Mouse (Mus musculus): ENCODE results near the gene Gbp2. TPM values are rescaled to one million over a fixed set of nuclear protein-coding genes. Genes with fewer than 3 reads are reported as not detected.

Gene Gbp2
- total and polyA plus RNA-seq, 3 experiments = 0.03 to 0.04 TPM; not detected in 1

DNA sequence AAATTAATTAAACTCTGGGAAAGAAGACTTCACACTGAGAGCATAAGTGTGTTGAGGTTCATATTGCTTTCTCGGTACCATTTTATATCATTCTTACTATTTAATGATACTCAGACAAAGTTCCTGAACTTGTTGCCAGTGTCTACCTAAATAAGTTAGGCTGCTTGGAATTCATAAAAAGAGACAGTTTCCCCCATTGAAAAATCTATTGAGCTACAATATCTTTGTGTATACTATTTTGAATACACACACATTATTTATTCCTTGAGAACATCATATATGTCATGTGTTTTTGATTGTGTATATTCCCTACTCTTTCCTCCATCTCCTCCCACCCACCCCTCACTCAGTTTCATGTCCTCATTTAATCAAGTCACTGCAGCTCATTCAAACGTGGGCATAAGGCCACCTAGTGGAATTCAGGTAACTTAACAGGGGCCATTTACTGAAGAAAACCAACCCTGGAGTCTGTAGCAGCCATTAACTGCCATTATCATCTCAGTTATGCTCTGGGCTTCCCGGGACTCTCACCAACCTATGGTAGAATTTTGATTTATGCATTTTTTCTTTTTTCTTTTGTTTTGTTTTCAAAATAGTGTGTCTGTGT is 657 bp downstream of the Gbp2 start:
- DNase-seq (ENCODE audit: low read depth, low spot score) = peak; percentile 71
- Histone ChIP-seq H3K4me1 (ENCODE audit: control insufficient read depth in 1 of 2, insufficient read depth in 2 of 2, low read length in 2 of 2) (peaks cover 0 to 5% of the 10 kb centered on the region in 2 experiments; a peak in 2 of 4 replicates), H3K4me3 (ENCODE audit: control insufficient read depth in 1 of 2, insufficient read depth in 1 of 2, low read depth in 2 of 2, low read length in 2 of 2) (peak overlapping the region; percentile 74 to 88), H3K27me3 (ENCODE audit: control insufficient read depth in 1 of 2, insufficient read depth in 2 of 2, low read length in 2 of 2) (peaks cover 0 to 2% of the 10 kb centered on the region in 2 experiments; a peak in 2 of 4 replicates), H3K36me3 (ENCODE audit: control insufficient read depth in 1 of 2, insufficient read depth in 2 of 2, low read length in 2 of 2) (peaks cover 0 to 5% of the 10 kb centered on the region in 2 experiments; a peak in 2 of 4 replicates), H3K27ac (ENCODE audit: control insufficient read depth, low read depth, low read length) (no peak overlapping the region), H3K79me2 (ENCODE audit: control insufficient read depth, insufficient read depth, low read length, poor library complexity) (no peaks in the 10 kb centered on the region), H3K9me3 (replicated peaks; ENCODE audit: insufficient read depth, low read length) (no peaks in the 10 kb centered on the region), H3K9ac (ENCODE audit: control insufficient read depth, low read depth, low read length, poor library complexity, severe bottlenecking) (peak overlapping the region; percentile 19)
- TF ChIP-seq SMC3 (IDR thresholded peaks at IDR 0.05; ENCODE audit: low read depth, low read length) = peak; percentile 51
- TF ChIP-seq TBP (IDR thresholded peaks at IDR 0.05; ENCODE audit: low read depth, low read length) = no peak
- peak; percentile 63 for TF ChIP-seq RAD21 (IDR thresholded peaks at IDR 0.05; ENCODE audit: low read depth, low read length)
- TF ChIP-seq ZKSCAN1 (IDR thresholded peaks at IDR 0.05; ENCODE audit: low read depth, low read length) = no peak
- TF ChIP-seq CTCF (IDR thresholded peaks at IDR 0.05 in 2 of 3, conservative IDR thresholded peaks at IDR 0.05 in 1 of 3; ENCODE audit: control insufficient read depth in 1 of 3, insufficient read depth in 1 of 3, low read depth in 2 of 3, low read length in 3 of 3, poor library complexity in 1 of 3, severe bottlenecking in 1 of 3) = peak; percentile 9 to 70 (median 37); a peak in 3 of 6 replicates
- TF ChIP-seq SIN3A (IDR thresholded peaks at IDR 0.05; ENCODE audit: low read length) = peak; percentile 53; the same call in 1 of the 2 replicates
- no peak for TF ChIP-seq BHLHE40 (IDR thresholded peaks at IDR 0.05; ENCODE audit: borderline replicate concordance, low read depth, low read length)
- no peak for TF ChIP-seq RCOR1 (IDR thresholded peaks at IDR 0.05; ENCODE audit: low read depth, low read length)
- TF ChIP-seq ZMIZ1 (IDR thresholded peaks at IDR 0.05; ENCODE audit: low read depth, low read length) = no peak
- no peak for TF ChIP-seq ZC3H11A (IDR thresholded peaks at IDR 0.05; ENCODE audit: low read depth, low read length)

GRCm38 (mm10) chr3:142630385-142630784 is 10.0 kb downstream of the Gbp2 start:
- TF ChIP-seq MEF2A (IDR thresholded peaks at IDR 0.05; ENCODE audit: extremely low read depth, insufficient replicate concordance, low read depth, low read length, poor library complexity, severe bottlenecking) (no peak), MAFK (IDR thresholded peaks at IDR 0.05; ENCODE audit: borderline replicate concordance, low read depth, low read length) (no peak), EP300 (IDR thresholded peaks at IDR 0.05; ENCODE audit: low read depth in 1 of 2, low read length in 2 of 2) (no peak), MYC (IDR thresholded peaks at IDR 0.05; ENCODE audit: low read depth, low read length) (no peak), ETS1 (IDR thresholded peaks at IDR 0.05; ENCODE audit: low read depth, low read length) (no peak), ZMIZ1 (IDR thresholded peaks at IDR 0.05; ENCODE audit: low read depth, low read length) (no peak), TAL1 (IDR thresholded peaks at IDR 0.05; ENCODE audit: low read length) (no peak), MAX (IDR thresholded peaks at IDR 0.05; ENCODE audit: low read length) (no peak), CTCF (IDR thresholded peaks at IDR 0.05 in 2 of 3, conservative IDR thresholded peaks at IDR 0.05 in 1 of 3; ENCODE audit: control insufficient read depth in 1 of 3, insufficient read depth in 1 of 3, low read depth in 2 of 3, low read length in 3 of 3, poor library complexity in 1 of 3, severe bottlenecking in 1 of 3) (no peak), MAZ (IDR thresholded peaks at IDR 0.05; ENCODE audit: low read depth, low read length) (no peak), SIN3A (IDR thresholded peaks at IDR 0.05; ENCODE audit: low read length) (no peak), SMC3 (IDR thresholded peaks at IDR 0.05; ENCODE audit: low read depth, low read length) (no peak), ZNF384 (IDR thresholded peaks at IDR 0.05; ENCODE audit: low read depth, low read length) (no peak), HCFC1 (IDR thresholded peaks at IDR 0.05; ENCODE audit: low read depth, low read length) (no peak)
- Histone ChIP-seq H3K27me3 (ENCODE audit: control insufficient read depth in 1 of 2, insufficient read depth in 2 of 2, low read length in 2 of 2) (no peaks in the 10 kb centered on the region), H3K36me3 (ENCODE audit: control insufficient read depth in 1 of 2, insufficient read depth in 2 of 2, low read length in 2 of 2) (no peaks in the 10 kb centered on the region), H3K4me1 (ENCODE audit: control insufficient read depth in 1 of 2, insufficient read depth in 2 of 2, low read length in 2 of 2) (no peaks in the 10 kb centered on the region), H3K4me3 (ENCODE audit: control insufficient read depth in 1 of 2, insufficient read depth in 1 of 2, low read depth in 2 of 2, low read length in 2 of 2) (no peak overlapping the region), H3K79me2 (ENCODE audit: control insufficient read depth, insufficient read depth, low read length, poor library complexity) (no peaks in the 10 kb centered on the region), H3K27ac (ENCODE audit: control insufficient read depth, low read depth, low read length) (no peak overlapping the region), H3K9me3 (replicated peaks; ENCODE audit: insufficient read depth, low read length) (no peaks in the 10 kb centered on the region), H3K9ac (ENCODE audit: control insufficient read depth, low read depth, low read length, poor library complexity, severe bottlenecking) (no peak overlapping the region)
- DNase-seq (ENCODE audit: low read depth, low spot score) = peak; percentile 39
